Mouse (Mus musculus): ENCODE measurements around the gene Mrps12.
"Not testable (repeated sequence)": the region's sequence is repeated elsewhere in the genome, so short reads cannot be mapped to it uniquely, and the experiment has no call there.

Gene Mrps12

DNA sequence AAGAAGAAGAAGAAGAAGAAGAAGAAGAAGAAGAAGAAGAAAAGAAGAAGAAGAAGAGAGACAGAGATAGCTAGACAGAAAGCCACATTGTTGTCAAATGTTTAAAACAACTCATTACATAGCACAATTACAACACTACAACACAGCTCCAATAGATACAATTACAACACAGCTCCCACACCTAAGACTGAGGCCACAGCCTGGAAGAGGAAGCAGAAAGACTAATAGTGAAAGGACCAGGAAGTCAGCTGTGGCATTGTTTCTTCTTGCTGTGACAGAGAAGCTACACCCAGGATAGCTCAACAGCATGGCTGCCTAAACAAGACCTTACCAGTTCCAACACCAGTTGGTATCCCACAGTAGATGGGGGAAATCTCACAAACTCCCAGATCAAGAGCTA, 32.2 kb downstream of the Mrps12 start:
- no peak for DNase-seq (ENCODE audit: low spot score in 2 of 2)

DNA sequence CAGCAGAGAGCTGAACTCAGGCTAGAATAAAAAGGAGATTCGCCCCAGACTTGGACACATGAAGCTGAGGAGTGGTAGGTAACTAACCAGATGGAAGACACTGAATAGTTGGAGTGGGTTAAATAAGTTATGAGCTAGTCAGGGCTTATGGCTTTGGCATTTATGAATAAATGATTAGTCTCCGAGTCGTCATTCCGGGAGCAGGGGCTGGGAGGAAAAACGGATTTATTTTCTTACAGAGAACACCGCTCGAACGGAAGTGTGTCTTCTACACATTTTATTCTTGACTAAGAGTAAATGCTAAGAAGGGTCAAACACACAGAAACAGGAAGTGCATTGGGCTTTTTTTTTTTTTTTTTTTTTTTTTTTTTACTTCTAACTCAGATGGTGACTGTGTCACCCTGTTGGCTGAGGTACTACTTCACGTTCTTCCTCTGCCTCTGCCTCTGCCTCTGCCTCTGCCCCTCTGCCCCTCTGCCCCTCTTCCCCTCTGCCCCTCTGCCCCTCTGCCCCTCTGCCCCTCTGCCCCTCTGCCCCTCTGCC, 38.9 kb downstream of the Mrps12 start:
- DNase-seq (ENCODE audit: low spot score in 2 of 2), result no peak

DNA sequence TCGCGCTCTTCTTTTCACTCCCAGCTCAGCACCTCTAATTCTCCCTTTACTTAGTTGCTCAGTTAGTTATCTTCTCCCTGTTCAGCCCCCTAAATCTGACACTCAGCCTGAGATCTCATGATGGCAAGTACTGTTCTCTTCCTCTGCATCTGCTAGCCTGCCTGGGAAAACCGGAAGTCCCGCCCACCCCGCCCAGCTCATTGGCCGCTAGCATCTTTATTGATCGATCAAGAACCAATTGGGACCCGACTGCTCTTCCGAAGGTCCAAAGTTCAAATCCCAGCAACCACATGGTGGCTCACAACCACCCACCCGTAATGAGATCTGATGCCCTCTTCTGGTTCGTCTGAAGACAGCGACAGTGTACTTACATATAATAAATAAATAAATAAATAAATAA, 40.3 kb downstream of the Mrps12 start:
- not testable (repeated sequence) for DNase-seq (ENCODE audit: low spot score in 2 of 2)

- no peak for DNase-seq (ENCODE audit: low spot score in 2 of 2)
These were observed 41.4 kb downstream of the Mrps12 start for GRCm38 (mm10) chr7:28700269-28700668.

GRCm38 (mm10) chr7:28697277-28697676, 44.3 kb downstream of the Mrps12 start:
- DNase-seq (ENCODE audit: low spot score in 2 of 2), result no peak

GRCm38 (mm10) chr7:28694966-28695511, 46.6 kb downstream of the Mrps12 start:
- no peak for DNase-seq (ENCODE audit: low spot score in 2 of 2)

GRCm38 (mm10) chr7:28694423-28694822, 47.2 kb downstream of the Mrps12 start:
- DNase-seq (ENCODE audit: low spot score in 2 of 2), result no peak

GRCm38 (mm10) chr7:28693321-28693966, 48.2 kb downstream of the Mrps12 start:
- peak; percentile 83 to 90 for DNase-seq (ENCODE audit: low spot score in 2 of 2)

GRCm38 (mm10) chr7:28692545-28693320, 48.9 kb downstream of the Mrps12 start, which contains the start of gene Fbxo27:
Gene Fbxo27, plus strand, starts transcription at chr7:28692849.
- DNase-seq (ENCODE audit: low spot score in 2 of 2), result peak in 1 of 2 experiments; percentile 49

DNA sequence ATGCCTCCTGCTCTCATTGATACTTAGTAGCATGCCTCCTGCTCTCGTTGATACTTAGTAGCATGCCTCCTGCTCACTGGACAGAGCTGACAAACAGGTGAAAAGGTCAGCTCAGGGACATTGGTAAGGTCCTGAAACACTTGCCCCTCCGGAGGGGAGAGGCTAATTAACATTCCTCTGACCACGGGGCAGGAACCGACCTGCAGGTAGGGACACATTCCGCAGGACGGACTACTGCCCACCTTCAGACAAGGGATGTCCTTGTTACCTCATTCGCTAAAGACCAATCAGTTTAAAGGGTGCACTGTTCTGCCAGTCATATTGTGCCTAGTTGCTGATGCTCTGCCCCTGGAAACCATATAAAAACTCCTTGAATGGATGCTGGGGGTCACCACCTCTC, 50.5 kb downstream of the Mrps12 start:
- no peak for DNase-seq (ENCODE audit: low spot score in 2 of 2)

All from left cerebral cortex, adult 9 months (tissue).